Comparison of ENCODE assay signal across 14 mouse cellular contexts in genomic region chr10:77557641-77558040, GRCm38 (mm10). TPM values are rescaled to one million over a fixed set of nuclear protein-coding genes. Genes with fewer than 3 reads are reported as not detected.
A peak's percentile ranks its signal among the peaks of the same experiment; 100 is the strongest.
DNase-seq lines count a peak whose midpoint lies in the region; ATAC-seq and TF ChIP-seq lines count a peak whose summit lies in the region.
"Had no signal": no experiment of that assay in that cellular context is flagged by ENCODE, and none has a peak within 500 bp of the region (broad histone marks: within the 10 kb centered on the region; RNA-seq: fewer than 3 reads in every experiment).

No protein-coding gene starts in this region.

- H3K4me2 ChIP-seq in kidney, embryonic 14.5 days (replicated peaks; ENCODE audit: low read depth, low read length): no peak overlapping the region
- no peak overlapping the region for H3K4me2 ChIP-seq in hindbrain, embryonic 12.5 days (replicated peaks)
- H3K4me2 ChIP-seq: limb, embryonic 15.5 days had no signal

- no peak overlapping the region for H3K4me3 ChIP-seq in kidney, adult 2 months (ENCODE audit: insufficient read depth, low read depth, low read length)
- no peak overlapping the region for H3K4me3 ChIP-seq in kidney, embryonic 14.5 days (ENCODE audit: low read length)
- H3K4me3 ChIP-seq in thymus, adult 2 months (ENCODE audit: control insufficient read depth, insufficient read depth, low read length): no peak overlapping the region
- no peak overlapping the region for H3K4me3 ChIP-seq in hindbrain, embryonic 12.5 days
- H3K4me3 ChIP-seq: erythroblast, embryonic 14.5 days; limb, embryonic 15.5 days had no signal

- H3K36me3 ChIP-seq in kidney, adult 2 months (ENCODE audit: control insufficient read depth, insufficient read depth, low read length): no peaks in the 10 kb centered on the region
- H3K36me3 ChIP-seq in kidney, embryonic 14.5 days (ENCODE audit: control insufficient read depth, insufficient read depth, low read length): no peaks in the 10 kb centered on the region
- peaks cover 62% of the 10 kb centered on the region for H3K36me3 ChIP-seq in thymus, adult 2 months (ENCODE audit: control insufficient read depth, insufficient read depth, low read length)
- H3K36me3 ChIP-seq in hindbrain, embryonic 12.5 days: no peaks in the 10 kb centered on the region
- H3K36me3 ChIP-seq: limb, embryonic 15.5 days had no signal

- no peaks in the 10 kb centered on the region for H3K4me1 ChIP-seq in kidney, adult 2 months (ENCODE audit: control insufficient read depth, insufficient read depth, low read length)
- no peaks in the 10 kb centered on the region for H3K4me1 ChIP-seq in kidney, embryonic 14.5 days (ENCODE audit: control insufficient read depth, insufficient read depth, low read length)
- H3K4me1 ChIP-seq in thymus, adult 2 months (replicated peaks; ENCODE audit: control insufficient read depth, insufficient read depth, low read length): peaks cover 15% of the 10 kb centered on the region
- no peaks in the 10 kb centered on the region for H3K4me1 ChIP-seq in hindbrain, embryonic 12.5 days
- H3K4me1 ChIP-seq: limb, embryonic 15.5 days had no signal

- no peaks in the 10 kb centered on the region for H3K9me3 ChIP-seq in kidney, embryonic 14.5 days (ENCODE audit: control insufficient read depth, low read length)
- no peaks in the 10 kb centered on the region for H3K9me3 ChIP-seq in hindbrain, embryonic 12.5 days (replicated peaks)
- H3K9me3 ChIP-seq: limb, embryonic 15.5 days had no signal

- ATAC-seq in kidney, embryonic 14.5 days (ENCODE audit: low FRiP score, low TSS enrichment): no peak
- no peak for ATAC-seq in hindbrain, embryonic 12.5 days (ENCODE audit: low FRiP score)
- ATAC-seq: intestine, embryonic 16.5 days had no signal

- TF ChIP-seq POLR2A in kidney, adult 2 months (IDR thresholded peaks at IDR 0.05; ENCODE audit: low read depth, low read length): no peak
- TF ChIP-seq POLR2A in thymus, adult 2 months (IDR thresholded peaks at IDR 0.05; ENCODE audit: control insufficient read depth, extremely low read depth, insufficient read depth, low read length, poor library complexity): no peak

- H3K27me3 ChIP-seq in kidney, adult 2 months (replicated peaks; ENCODE audit: control insufficient read depth, insufficient read depth, low read length): no peaks in the 10 kb centered on the region
- no peaks in the 10 kb centered on the region for H3K27me3 ChIP-seq in kidney, embryonic 14.5 days (ENCODE audit: control insufficient read depth, insufficient read depth, low read length)
- no peaks in the 10 kb centered on the region for H3K27me3 ChIP-seq in thymus, adult 2 months (ENCODE audit: control insufficient read depth, insufficient read depth, low read length)
- 0 out of 2 replicates have a peak, but pooled peaks cover 3% of the 10 kb centered on the region for H3K27me3 ChIP-seq in hindbrain, embryonic 12.5 days
- H3K27me3 ChIP-seq: limb, embryonic 15.5 days had no signal

- DNase-seq in kidney, adult 2 months: peak; percentile 32
- DNase-seq in thymus, adult 2 months: peak; percentile 27
- DNase-seq in thymus, adult 18-20 months: no peak
- peak; percentile 33 for DNase-seq in brain, adult 2 months (ENCODE audit: low read depth, low spot score)
- peak; percentile 53 for DNase-seq in thymus, postnatal 4 days
- DNase-seq in layer of hippocampus, adult 18-20 months (ENCODE audit: low spot score in 2 of 2): no peak
- DNase-seq: right cerebral cortex, adult 18-20 months had no signal

- H3K27ac ChIP-seq in kidney, adult 2 months (ENCODE audit: insufficient read depth, low read depth, low read length): no peak overlapping the region
- H3K27ac ChIP-seq in kidney, embryonic 14.5 days (ENCODE audit: low read depth, low read length): no peak overlapping the region
- H3K27ac ChIP-seq in thymus, adult 2 months (ENCODE audit: control insufficient read depth, insufficient read depth, low read length): no peak overlapping the region
- no peak overlapping the region for H3K27ac ChIP-seq in hindbrain, embryonic 12.5 days
- H3K27ac ChIP-seq: limb, embryonic 15.5 days had no signal

- no peak overlapping the region for H3K9ac ChIP-seq in kidney, embryonic 14.5 days (ENCODE audit: low read depth, low read length)
- no peak overlapping the region for H3K9ac ChIP-seq in hindbrain, embryonic 12.5 days
- H3K9ac ChIP-seq: limb, embryonic 15.5 days had no signal

- TF ChIP-seq CTCF in kidney, adult 2 months (conservative IDR thresholded peaks at IDR 0.05; ENCODE audit: insufficient read depth, insufficient read length, low read depth, low read length): peak; percentile 69
- TF ChIP-seq CTCF in thymus, adult 2 months (IDR thresholded peaks at IDR 0.05; ENCODE audit: borderline replicate concordance, control insufficient read depth, extremely low read depth, insufficient read depth, low read length, poor library complexity): no peak

- WGBS in kidney, adult 2 months: 81% methylated on average over 4 of the region's 4 CpGs
- WGBS in kidney, embryonic 14.5 days: 87% methylated on average over 4 of the region's 4 CpGs
- WGBS in thymus, adult 2 months: 88% methylated on average over 4 of the region's 4 CpGs
- 90% methylated on average over 4 of the region's 4 CpGs for WGBS in hindbrain, embryonic 12.5 days

RNA-seq across cellular contexts. Expression of gene Pttg1ip, which starts 23.9 kb away (rescaled TPM):
- 321 and 342 TPM in 2 replicates for polyA plus RNA-seq in kidney, adult 2 months (2012; rRNA removed)
- 104 and 144 TPM in 2 replicates for polyA plus RNA-seq in kidney, embryonic 14.5 days (2014; fragmentation: Nextera tagmentation; extraction: Ambion mirVana)
- polyA plus RNA-seq in thymus, adult 2 months (2012; rRNA removed): 103 and 129 TPM in 2 replicates
- 77.2 and 78.8 TPM in 2 replicates for polyA plus RNA-seq in hindbrain, embryonic 12.5 days (2016; fragmentation: Nextera tagmentation; extraction: Ambion mirVana)
- 10 to 100 TPM; 69.2 to 78.2 TPM for total RNA-seq in layer of hippocampus, adult 18-20 months (2021)

RNA-seq across cellular contexts. Expression of gene Itgb2, which starts 27.6 kb away (rescaled TPM):
- 6.5 and 13.6 TPM in 2 replicates for polyA plus RNA-seq in kidney, adult 2 months (2012; rRNA removed)
- 1.1 and 1.3 TPM in 2 replicates for polyA plus RNA-seq in kidney, embryonic 14.5 days (2014; fragmentation: Nextera tagmentation; extraction: Ambion mirVana)
- 304 and 334 TPM in 2 replicates for polyA plus RNA-seq in thymus, adult 2 months (2012; rRNA removed)
- polyA plus RNA-seq in hindbrain, embryonic 12.5 days (2016; fragmentation: Nextera tagmentation; extraction: Ambion mirVana): 0.70 and 1.6 TPM in 2 replicates
- 1 to 10 TPM; 3.6 to 4.5 TPM for total RNA-seq in layer of hippocampus, adult 18-20 months (2021)

RNA-seq across cellular contexts. Expression of gene Fam207a, which starts 42.1 kb away (rescaled TPM):
- polyA plus RNA-seq in kidney, adult 2 months (2012; rRNA removed): 30.5 and 31.4 TPM in 2 replicates
- 28.8 and 36.5 TPM in 2 replicates for polyA plus RNA-seq in kidney, embryonic 14.5 days (2014; fragmentation: Nextera tagmentation; extraction: Ambion mirVana)
- polyA plus RNA-seq in thymus, adult 2 months (2012; rRNA removed): 49.1 and 52.4 TPM in 2 replicates
- 47.3 and 48.0 TPM in 2 replicates for polyA plus RNA-seq in hindbrain, embryonic 12.5 days (2016; fragmentation: Nextera tagmentation; extraction: Ambion mirVana)
- 10 to 100 TPM; 37.6 to 40.5 TPM for total RNA-seq in layer of hippocampus, adult 18-20 months (2021)

RNA-seq across cellular contexts. Expression of gene Sumo3, which starts 48.3 kb away (rescaled TPM):
- polyA plus RNA-seq in kidney, adult 2 months (2012; rRNA removed): 241 and 269 TPM in 2 replicates
- polyA plus RNA-seq in kidney, embryonic 14.5 days (2014; fragmentation: Nextera tagmentation; extraction: Ambion mirVana): 253 and 294 TPM in 2 replicates
- 236 and 248 TPM in 2 replicates for polyA plus RNA-seq in thymus, adult 2 months (2012; rRNA removed)
- polyA plus RNA-seq in hindbrain, embryonic 12.5 days (2016; fragmentation: Nextera tagmentation; extraction: Ambion mirVana): 276 and 287 TPM in 2 replicates
- 100 to 1,000 TPM; 144 to 147 TPM for total RNA-seq in layer of hippocampus, adult 18-20 months (2021)

RNA-seq across cellular contexts. Expression of gene Gm49325, which starts 48.4 kb away (rescaled TPM):
- not detected in 2 replicates for polyA plus RNA-seq in kidney, adult 2 months (2012; rRNA removed)
- 1.2 and 1.8 TPM in 2 replicates for polyA plus RNA-seq in kidney, embryonic 14.5 days (2014; fragmentation: Nextera tagmentation; extraction: Ambion mirVana)
- not detected in 2 replicates for polyA plus RNA-seq in thymus, adult 2 months (2012; rRNA removed)
- 13.2 and 13.3 TPM in 2 replicates for polyA plus RNA-seq in hindbrain, embryonic 12.5 days (2016; fragmentation: Nextera tagmentation; extraction: Ambion mirVana)
- 10 to 100 TPM; 31.6 to 32.6 TPM for total RNA-seq in layer of hippocampus, adult 18-20 months (2021)
- total RNA-seq: megakaryocyte-erythroid progenitor cell, adult 5-6 weeks had no signal
- polyA plus RNA-seq: erythroblast, embryonic 14.5 days; intestine, embryonic 16.5 days; stomach, embryonic 14.5 days had no signal

Comparison
In these comparisons a context has a peak if more than half of its experiments do, and no peak if none do; other contexts are left out.
1. DNase-seq: peak in kidney, adult 2 months (single experiment), thymus, adult 2 months (single experiment), brain, adult 2 months (single experiment) and thymus, postnatal 4 days (single experiment); none in thymus, adult 18-20 months (0 of 2) and layer of hippocampus, adult 18-20 months (0 of 2).
2. RNA of gene Itgb2, which starts 27.6 kb away (polyA plus RNA-seq): 304 to 334 TPM in thymus, adult 2 months; 6.5 to 13.6 TPM in kidney, adult 2 months, 1.1 to 1.3 TPM in kidney, embryonic 14.5 days and 0.70 to 1.6 TPM in hindbrain, embryonic 12.5 days; every median in the first group is over 10 times any median in the second.